16 mouse cellular contexts compared by ENCODE assay signal in the genomic region with DNA sequence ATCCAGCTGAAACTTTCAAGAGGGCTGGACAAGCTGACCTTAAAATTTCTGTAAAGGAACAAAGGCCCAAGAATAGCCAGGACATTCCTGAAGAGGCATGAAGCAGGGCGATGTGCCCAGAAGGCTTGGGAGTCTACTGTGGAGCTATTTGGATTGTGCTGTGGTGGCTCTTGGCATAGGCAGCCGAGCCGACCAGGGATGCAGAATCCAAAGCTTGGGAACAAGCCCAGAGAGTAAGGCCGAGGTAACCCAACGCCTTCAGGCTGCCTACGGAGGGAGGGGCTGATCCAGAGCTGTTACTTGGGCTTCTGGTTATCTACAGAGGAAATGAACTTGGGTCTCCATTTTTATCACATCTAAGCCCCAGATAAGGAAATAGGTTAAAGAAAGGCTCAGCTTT. TPM values are rescaled to one million over a fixed set of nuclear protein-coding genes. Genes with fewer than 3 reads are reported as not detected.
DNase-seq lines count a peak whose midpoint lies in the region; ATAC-seq and TF ChIP-seq lines count a peak whose summit lies in the region.
"Had no signal": no experiment of that assay in that cellular context is flagged by ENCODE, and none has a peak within 500 bp of the region (broad histone marks: within the 10 kb centered on the region; RNA-seq: fewer than 3 reads in every experiment).

No protein-coding gene starts in this region.

- no peak overlapping the region for H3K27ac ChIP-seq in embryonic facial prominence, embryonic 14.5 days (replicated peaks; ENCODE audit: low read depth, low read length)
- H3K27ac ChIP-seq in embryonic facial prominence, embryonic 10.5 days (replicated peaks): no peak overlapping the region
- no peak overlapping the region for H3K27ac ChIP-seq in heart, postnatal 0 days (ENCODE audit: low read depth)
- H3K27ac ChIP-seq in hindbrain, embryonic 13.5 days: no peak overlapping the region
- H3K27ac ChIP-seq: layer of hippocampus, adult 2 months; limb, embryonic 13.5 days had no signal

- no peaks in the 10 kb centered on the region for H3K4me1 ChIP-seq in embryonic facial prominence, embryonic 14.5 days (ENCODE audit: control insufficient read depth, insufficient read depth, low read length)
- H3K4me1 ChIP-seq in embryonic facial prominence, embryonic 10.5 days: no peaks in the 10 kb centered on the region
- no peaks in the 10 kb centered on the region for H3K4me1 ChIP-seq in lung, adult 2 months (ENCODE audit: control insufficient read depth, insufficient read depth, low read length)
- no peaks in the 10 kb centered on the region for H3K4me1 ChIP-seq in heart, postnatal 0 days (ENCODE audit: control insufficient read depth, insufficient read depth)
- no peaks in the 10 kb centered on the region for H3K4me1 ChIP-seq in hindbrain, embryonic 13.5 days (replicated peaks)
- H3K4me1 ChIP-seq: limb, embryonic 13.5 days had no signal

- no peak for TF ChIP-seq CTCF in lung, adult 2 months (IDR thresholded peaks at IDR 0.05; ENCODE audit: insufficient read depth, low read length)
- no peak for TF ChIP-seq CTCF in brain, embryonic 14.5 days (IDR thresholded peaks at IDR 0.05; ENCODE audit: borderline replicate concordance, extremely low read depth, insufficient read depth, insufficient read length)
- TF ChIP-seq CTCF in heart, postnatal 0 days (IDR thresholded peaks at IDR 0.05; ENCODE audit: low read depth): no peak

- H3K27me3 ChIP-seq in embryonic facial prominence, embryonic 14.5 days (replicated peaks; ENCODE audit: control insufficient read depth, insufficient read depth, low read length): no peaks in the 10 kb centered on the region
- H3K27me3 ChIP-seq in embryonic facial prominence, embryonic 10.5 days (replicated peaks; ENCODE audit: low read depth, poor library complexity, severe bottlenecking): no peaks in the 10 kb centered on the region; the same call in none of the 2 replicates
- 0 out of 2 replicates have a peak, but pooled peaks cover 4% of the 10 kb centered on the region for H3K27me3 ChIP-seq in heart, postnatal 0 days (ENCODE audit: control insufficient read depth, insufficient read depth, low read length)
- 0 out of 2 replicates have a peak, but pooled peaks cover 3% of the 10 kb centered on the region for H3K27me3 ChIP-seq in hindbrain, embryonic 13.5 days

- no peaks in the 10 kb centered on the region for H3K36me3 ChIP-seq in embryonic facial prominence, embryonic 14.5 days (ENCODE audit: control insufficient read depth, insufficient read depth, low read length)
- no peaks in the 10 kb centered on the region for H3K36me3 ChIP-seq in embryonic facial prominence, embryonic 10.5 days (replicated peaks)
- no peaks in the 10 kb centered on the region for H3K36me3 ChIP-seq in heart, postnatal 0 days (replicated peaks; ENCODE audit: control insufficient read depth, insufficient read depth, low read length)
- H3K36me3 ChIP-seq in hindbrain, embryonic 13.5 days: no peaks in the 10 kb centered on the region
- H3K36me3 ChIP-seq: limb, embryonic 13.5 days had no signal

- no peaks in the 10 kb centered on the region for H3K9me3 ChIP-seq in embryonic facial prominence, embryonic 14.5 days (ENCODE audit: control insufficient read depth, low read length)
- no peaks in the 10 kb centered on the region for H3K9me3 ChIP-seq in embryonic facial prominence, embryonic 10.5 days
- H3K9me3 ChIP-seq in heart, postnatal 0 days (replicated peaks; ENCODE audit: control insufficient read depth, low read length): no peaks in the 10 kb centered on the region
- no peaks in the 10 kb centered on the region for H3K9me3 ChIP-seq in hindbrain, embryonic 13.5 days
- H3K9me3 ChIP-seq: limb, embryonic 13.5 days had no signal

- 43% methylated on average over 6 of the region's 6 CpGs for WGBS in embryonic facial prominence, embryonic 14.5 days
- WGBS in embryonic facial prominence, embryonic 10.5 days: 67% methylated on average over 6 of the region's 6 CpGs
- 29% methylated on average over 6 of the region's 6 CpGs for WGBS in lung, adult 2 months
- 14% methylated on average over 6 of the region's 6 CpGs for WGBS in heart, postnatal 0 days
- 75% methylated on average over 6 of the region's 6 CpGs for WGBS in hindbrain, embryonic 13.5 days

- TF ChIP-seq POLR2A in lung, adult 2 months (IDR thresholded peaks at IDR 0.05; ENCODE audit: borderline replicate concordance, extremely low read depth, low read depth, low read length): no peak
- no peak for TF ChIP-seq POLR2A in brain, embryonic 14.5 days (IDR thresholded peaks at IDR 0.05; ENCODE audit: borderline replicate concordance, extremely low read depth, insufficient read depth, insufficient read length, poor library complexity, severe bottlenecking)

- H3K4me3 ChIP-seq in embryonic facial prominence, embryonic 14.5 days (ENCODE audit: low read depth, low read length): no peak overlapping the region
- H3K4me3 ChIP-seq in embryonic facial prominence, embryonic 10.5 days: no peak overlapping the region
- H3K4me3 ChIP-seq in lung, adult 2 months (replicated peaks; ENCODE audit: extremely low read depth, low read depth, low read length): no peak overlapping the region
- no peak overlapping the region for H3K4me3 ChIP-seq in heart, postnatal 0 days (ENCODE audit: low read depth, low read length)
- H3K4me3 ChIP-seq in hindbrain, embryonic 13.5 days: no peak overlapping the region
- H3K4me3 ChIP-seq: erythroblast, embryonic 14.5 days; layer of hippocampus, adult 2 months; limb, embryonic 13.5 days had no signal

- DNase-seq in embryonic facial prominence, embryonic 14.5 days (ENCODE audit: low spot score): peak; percentile 69
- DNase-seq in embryonic facial prominence, embryonic 10.5 days (ENCODE audit: low spot score): no peak
- DNase-seq in lung, postnatal 14 days: peak; percentile 19
- DNase-seq in lung, adult 2 months: no peak
- DNase-seq in brain, embryonic 14.5 days (ENCODE audit: low read depth): peak; percentile 43
- DNase-seq in heart, postnatal 0 days (ENCODE audit: low spot score): peak; percentile 53
- no peak for DNase-seq in embryo, embryonic 10 days (ENCODE audit: low spot score)
- DNase-seq: adrenal gland, postnatal 25 days; cerebellum, adult 8-10 months; thymus, postnatal 25 days had no signal

- no peak for TF ChIP-seq EP300 in heart, postnatal 0 days (IDR thresholded peaks at IDR 0.05; ENCODE audit: low read depth)

- ATAC-seq in embryonic facial prominence, embryonic 14.5 days (ENCODE audit: low read depth): 0 out of 2 replicates have a peak, but pooled peaks have one; percentile 53
- ATAC-seq in heart, postnatal 0 days (ENCODE audit: insufficient read depth, low read depth): peak; percentile 51
- no peak for ATAC-seq in hindbrain, embryonic 13.5 days (ENCODE audit: low FRiP score)
- ATAC-seq: Patski had no signal

- no peak overlapping the region for H3K9ac ChIP-seq in embryonic facial prominence, embryonic 14.5 days (ENCODE audit: low read depth, low read length)
- H3K9ac ChIP-seq in heart, postnatal 0 days (replicated peaks; ENCODE audit: low read depth, low read length): no peak overlapping the region
- H3K9ac ChIP-seq in hindbrain, embryonic 13.5 days: no peak overlapping the region
- H3K9ac ChIP-seq: limb, embryonic 13.5 days had no signal

- H3K4me2 ChIP-seq in embryonic facial prominence, embryonic 14.5 days (ENCODE audit: low read depth, low read length): no peak overlapping the region
- no peak overlapping the region for H3K4me2 ChIP-seq in heart, postnatal 0 days (ENCODE audit: low read depth, low read length)
- no peak overlapping the region for H3K4me2 ChIP-seq in hindbrain, embryonic 13.5 days
- H3K4me2 ChIP-seq: limb, embryonic 13.5 days had no signal

RNA-seq across cellular contexts. Expression of gene Gsc, which starts 18.9 kb away (rescaled TPM):
- 12.4 and 12.5 TPM in 2 replicates for polyA plus RNA-seq in embryonic facial prominence, embryonic 14.5 days (2014; fragmentation: Nextera tagmentation; extraction: Ambion mirVana)
- 11.8 and 20.4 TPM in 2 replicates for polyA plus RNA-seq in embryonic facial prominence, embryonic 10.5 days (2016; fragmentation: Nextera tagmentation; extraction: Ambion mirVana)
- polyA plus RNA-seq in lung, adult 2 months (2012; rRNA removed): 0.08 and 0.95 TPM in 2 replicates
- polyA plus RNA-seq in brain, embryonic 14.5 days (2012; rRNA removed): 0.56 and 1.0 TPM in 2 replicates
- not detected in 2 replicates for total RNA-seq in heart, postnatal 0 days (2014; rRNA removed; ENCODE audit: low replicate concordance)
- 0.21 TPM in 1 of 2 replicates, not detected in the other for polyA plus RNA-seq in heart, postnatal 0 days (2015; fragmentation: Nextera tagmentation; extraction: Ambion mirVana)
- 0.31 TPM in 1 of 2 replicates, not detected in the other for polyA plus RNA-seq in hindbrain, embryonic 13.5 days (2015; fragmentation: Nextera tagmentation; extraction: Ambion mirVana)
- total RNA-seq: adrenal gland, postnatal 25 days; layer of hippocampus, adult 2 months; neutrophil, adult 5-6 weeks had no signal
- polyA plus RNA-seq: erythroblast, embryonic 14.5 days had no signal

Comparison
In these comparisons a context has a peak if more than half of its experiments do, and no peak if none do; other contexts are left out.
1. DNase-seq: peak in embryonic facial prominence, embryonic 14.5 days (single experiment), lung, postnatal 14 days (single experiment), brain, embryonic 14.5 days (single experiment) and heart, postnatal 0 days (single experiment); none in embryonic facial prominence, embryonic 10.5 days (single experiment), lung, adult 2 months (single experiment) and embryo, embryonic 10 days (single experiment).